Mouse (Mus musculus) embryonic facial prominence, embryonic 11.5 days (tissue): Measurements from ENCODE around the gene Rras2. TPM values are rescaled to one million over a fixed set of nuclear protein-coding genes. Genes with fewer than 3 reads are reported as not detected.

Experiments
- ATAC-seq: fragments of 200-750 bp; cut with Nextera tagmentation; replicated peaks from 2 replicates; pipeline ENCODE4 v1.8.0; 2017; ENCODE audit warnings: low read depth; ENCODE audit not compliant: insufficient number of reproducible peaks, low FRiP score, low TSS enrichment
- DNase-seq: peaks from one replicate; pipeline ENCODE4 v3.0.0-alpha.2; 2015; ENCODE audit warnings: low spot score
- H3K27ac ChIP-seq: fragments of 300-500 bp; sonication (generic); replicated peaks from 2 replicates; pipeline ENCODE4 v1.5.1; 2014; ENCODE audit warnings: mild to moderate bottlenecking, low read depth, low read length, control low read depth
- H3K27me3 ChIP-seq: fragments of 300-500 bp; sonication (generic); 2 replicates; pipeline ENCODE4 v1.6.1; 2014; ENCODE audit warnings: mild to moderate bottlenecking, low read length, moderate library complexity, mixed read lengths; ENCODE audit not compliant: control insufficient read depth, insufficient read depth
- H3K36me3 ChIP-seq: fragments of 300-500 bp; sonication (generic); replicated peaks from 2 replicates; pipeline ENCODE4 v1.6.1; 2014; ENCODE audit warnings: low read depth, mild to moderate bottlenecking, low read length, moderate library complexity, mixed read lengths; ENCODE audit not compliant: control insufficient read depth, insufficient read depth
- H3K4me1 ChIP-seq: fragments of 300-500 bp; sonication (generic); 2 replicates; pipeline ENCODE4 v1.6.1; 2014; ENCODE audit warnings: low read length, mixed read lengths; ENCODE audit not compliant: control insufficient read depth, insufficient read depth
- H3K4me2 ChIP-seq: fragments of 300-500 bp; sonication (generic); 2 replicates; pipeline ENCODE4 v1.6.1; 2014; ENCODE audit warnings: low read depth, mild to moderate bottlenecking, control low read depth, low read length, moderate library complexity
- H3K4me3 ChIP-seq: fragments of 300-500 bp; sonication (generic); 2 replicates; pipeline ENCODE4 v1.5.1; 2014; ENCODE audit warnings: low read depth, low read length, control low read depth
- H3K9ac ChIP-seq: fragments of 300-500 bp; sonication (generic); replicated peaks from 2 replicates; pipeline ENCODE4 v1.6.1; 2014; ENCODE audit warnings: mild to moderate bottlenecking, control low read depth, low read length
- H3K9me3 ChIP-seq: fragments of 300-500 bp; sonication (generic); replicated peaks from 2 replicates; pipeline ENCODE4 v1.6.1; 2016; ENCODE audit warnings: mild to moderate bottlenecking, low read length, inconsistent platforms, mixed read lengths; ENCODE audit not compliant: control insufficient read depth
- WGBS: fragments of 180-500 bp; shearing (Covaris S2); extraction: QIAGEN DNeasy Blood & Tissue Kit; methylation state at CpG from one replicate; pipeline ENCODE4 v1.1.7; 2014; 5-methylcytosine and 5-hydroxymethylcytosine counted together
- polyA plus RNA-seq: library from polyadenylated mRNA; unstranded; fragments of >200 nt; fragmentation: Nextera tagmentation; extraction: Ambion mirVana; gene quantifications from 2 replicates; pipeline ENCODE4 v1.2.1, GENCODE M21; 2014

Rras2 gene
- polyA plus RNA-seq, 1 experiment from 2014 or later: 32.2 TPM

DNA sequence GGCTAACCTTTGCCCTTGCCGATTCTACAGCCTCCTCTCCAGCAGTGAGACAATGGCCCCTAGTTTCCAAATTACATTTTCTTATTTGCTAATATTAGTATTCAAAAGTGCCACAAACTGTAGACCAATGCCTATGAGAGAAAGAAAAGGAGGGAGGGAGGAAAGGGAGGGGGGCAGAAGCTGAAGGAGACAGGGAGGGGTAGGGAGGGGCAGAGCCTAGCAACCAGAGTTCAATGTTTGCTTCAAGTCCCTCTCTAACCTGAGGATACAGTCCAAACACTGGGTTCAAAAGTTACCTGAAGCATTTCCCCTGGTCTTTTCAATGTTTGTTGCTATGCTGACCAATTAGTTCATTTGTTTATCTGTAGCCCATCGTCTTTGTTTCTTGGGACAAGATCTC, 7.1 kb downstream of the Rras2 start:
- no peak for ATAC-seq
- H3K27me3 ChIP-seq: no peaks in the 10 kb centered on the region
- 83% methylated on average over 2 of the region's 2 CpGs for WGBS
- no peaks in the 10 kb centered on the region for H3K4me1 ChIP-seq
- DNase-seq: no peak
- no peak overlapping the region for H3K9ac ChIP-seq
- H3K4me2 ChIP-seq: no peak overlapping the region
- no peak overlapping the region for H3K27ac ChIP-seq
- H3K4me3 ChIP-seq: no peak overlapping the region
- H3K36me3 ChIP-seq: no peaks in the 10 kb centered on the region
- H3K9me3 ChIP-seq: no peaks in the 10 kb centered on the region

DNA sequence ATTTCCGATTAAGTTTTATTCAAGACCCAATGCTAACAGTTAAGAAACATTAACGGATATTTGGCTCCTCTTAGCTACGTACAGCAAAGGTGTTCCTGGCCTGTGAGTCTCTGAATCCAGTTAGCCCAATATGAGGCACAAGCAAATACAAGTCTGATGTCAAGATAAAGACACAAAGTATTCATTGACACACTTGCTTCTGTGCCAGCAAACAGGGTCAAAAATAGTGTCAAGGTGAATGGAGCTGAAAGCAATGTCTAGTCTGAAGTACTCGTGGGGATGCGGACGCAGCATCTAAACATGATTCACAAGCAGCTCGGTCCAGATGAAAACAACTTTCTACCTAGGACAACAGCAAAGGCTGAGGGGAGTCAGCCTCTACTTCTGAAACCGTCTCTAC, 11.7 kb downstream of the Rras2 start:
- no peaks in the 10 kb centered on the region for H3K4me1 ChIP-seq
- no peak overlapping the region for H3K9ac ChIP-seq
- no peak for DNase-seq
- no peaks in the 10 kb centered on the region for H3K9me3 ChIP-seq
- H3K4me3 ChIP-seq: no peak overlapping the region
- no peak overlapping the region for H3K27ac ChIP-seq
- H3K36me3 ChIP-seq: no peaks in the 10 kb centered on the region
- 88% methylated on average over 8 of the region's 8 CpGs for WGBS
- H3K27me3 ChIP-seq: no peaks in the 10 kb centered on the region
- no peak overlapping the region for H3K4me2 ChIP-seq
- no peak for ATAC-seq

DNA sequence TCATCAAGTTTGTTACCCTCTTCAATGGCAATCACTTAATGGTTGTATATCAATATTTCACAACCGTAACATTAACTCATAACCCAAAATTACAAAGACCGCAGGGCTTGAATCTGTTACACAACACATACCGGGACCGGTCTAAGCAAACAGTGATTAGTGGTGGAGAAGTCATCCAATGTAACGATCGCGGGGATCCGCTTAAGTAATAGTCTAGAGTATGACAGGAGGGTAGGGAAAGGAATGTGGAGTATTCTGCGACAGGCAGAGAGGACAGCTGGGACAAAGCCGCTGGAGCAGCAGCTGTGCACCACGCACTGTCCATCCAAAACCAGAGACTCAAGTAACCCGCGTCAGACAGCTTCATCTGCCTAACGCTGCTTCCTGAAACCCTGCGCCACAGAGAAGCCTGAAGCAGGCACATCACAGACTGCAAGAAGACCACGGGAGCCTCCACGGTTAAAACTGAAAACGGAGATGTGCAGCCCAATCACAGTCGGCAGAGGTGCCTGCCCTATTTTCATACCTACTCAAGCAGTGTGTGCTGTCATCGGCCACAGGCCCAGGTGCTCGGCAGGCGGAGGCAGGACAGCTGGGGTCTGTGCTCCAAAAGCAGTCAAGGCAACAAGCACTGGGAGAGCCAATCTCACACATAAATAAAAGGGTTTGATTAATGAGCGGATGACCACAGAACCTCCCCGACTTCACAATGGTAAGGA, 13.8 kb downstream of the Rras2 start:
- 86% methylated on average over 24 of the region's 24 CpGs for WGBS

DNA sequence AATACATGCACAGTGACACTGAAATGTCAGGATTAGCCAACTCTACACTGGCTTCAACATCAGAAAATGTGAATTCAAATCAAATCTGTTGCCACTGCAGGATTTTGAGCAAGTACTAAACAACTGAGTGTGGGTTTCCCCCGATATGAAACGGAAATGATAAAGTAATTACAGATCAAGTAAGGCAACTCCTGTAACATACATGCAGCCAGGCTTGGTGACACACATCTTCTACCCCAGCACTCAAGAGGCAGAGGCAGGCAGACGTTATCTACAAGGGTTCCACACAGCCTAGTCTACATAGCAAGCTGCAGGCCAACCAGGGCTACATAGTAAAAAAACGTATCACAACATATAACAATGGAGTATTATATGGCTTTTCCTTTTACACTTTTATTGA, 14.4 kb downstream of the Rras2 start:
- no peaks in the 10 kb centered on the region for H3K4me1 ChIP-seq
- no peak overlapping the region for H3K4me3 ChIP-seq
- no peaks in the 10 kb centered on the region for H3K27me3 ChIP-seq
- no peaks in the 10 kb centered on the region for H3K9me3 ChIP-seq
- ATAC-seq: no peak
- no peak for DNase-seq
- no peak overlapping the region for H3K4me2 ChIP-seq
- no peak overlapping the region for H3K9ac ChIP-seq
- H3K36me3 ChIP-seq: no peaks in the 10 kb centered on the region
- WGBS: 84% methylated on average over 4 of the region's 4 CpGs
- H3K27ac ChIP-seq: no peak overlapping the region

More for the DNA sequence above, 13.8 kb downstream of the Rras2 start:
- DNase-seq (no peak), ATAC-seq (no peak)
- Histone ChIP-seq H3K4me3 (no peak overlapping the region), H3K9ac (no peak overlapping the region), H3K9me3 (no peaks in the 10 kb centered on the region), H3K27me3 (no peaks in the 10 kb centered on the region), H3K36me3 (no peaks in the 10 kb centered on the region), H3K4me1 (no peaks in the 10 kb centered on the region), H3K4me2 (no peak overlapping the region), H3K27ac (no peak overlapping the region)

DNA sequence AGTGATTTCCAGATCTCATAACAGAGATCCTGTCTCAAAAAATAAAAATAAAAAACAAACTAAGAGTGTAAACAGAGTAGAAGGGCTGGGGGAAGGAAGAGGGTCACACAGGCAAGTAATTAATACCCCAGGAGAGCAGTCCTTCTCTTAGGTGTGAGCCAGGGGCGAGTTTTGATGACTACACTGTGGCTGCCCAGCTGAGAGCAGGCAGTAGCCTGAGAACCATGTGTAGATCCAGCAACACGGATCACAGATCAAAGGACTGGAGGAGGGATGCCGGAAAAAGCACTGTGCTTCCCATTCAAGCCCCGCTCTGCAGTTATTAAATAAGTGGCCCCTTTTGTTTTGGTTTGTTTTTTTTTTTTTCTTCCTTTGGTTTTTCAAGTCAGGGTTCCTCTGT, 15.0 kb downstream of the Rras2 start:
- no peak for DNase-seq
- Histone ChIP-seq H3K9ac (no peak overlapping the region), H3K4me2 (no peak overlapping the region), H3K4me1 (no peaks in the 10 kb centered on the region), H3K27ac (no peak overlapping the region), H3K4me3 (no peak overlapping the region), H3K27me3 (no peaks in the 10 kb centered on the region), H3K36me3 (no peaks in the 10 kb centered on the region), H3K9me3 (no peaks in the 10 kb centered on the region)
- 47% methylated on average over 4 of the region's 4 CpGs for WGBS
- ATAC-seq: no peak

DNA sequence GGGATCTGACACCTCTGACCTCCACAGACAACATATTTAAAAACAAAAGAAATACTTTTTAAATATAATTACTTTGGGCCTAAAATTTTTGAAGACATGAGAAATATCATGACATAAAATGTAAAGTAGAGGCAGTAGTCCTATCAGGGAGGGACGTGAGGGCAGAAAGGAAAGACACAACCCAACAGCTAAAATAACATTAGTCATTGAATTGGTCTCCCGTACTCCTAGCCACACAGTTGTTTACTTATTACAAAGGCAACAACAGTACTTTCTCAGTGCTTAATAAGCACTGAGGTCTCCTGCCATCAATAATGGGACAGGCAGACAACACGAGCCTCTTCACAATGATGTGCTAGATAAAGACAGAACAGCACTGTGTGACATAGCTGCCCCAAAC, 16.2 kb downstream of the Rras2 start:
- no peak for ATAC-seq
- Histone ChIP-seq H3K4me2 (no peak overlapping the region), H3K4me3 (no peak overlapping the region), H3K9ac (no peak overlapping the region), H3K27me3 (no peaks in the 10 kb centered on the region), H3K4me1 (no peaks in the 10 kb centered on the region), H3K9me3 (no peaks in the 10 kb centered on the region), H3K27ac (no peak overlapping the region), H3K36me3 (no peaks in the 10 kb centered on the region)
- DNase-seq: no peak
- 61% methylated on average over 3 of the region's 3 CpGs for WGBS

DNA sequence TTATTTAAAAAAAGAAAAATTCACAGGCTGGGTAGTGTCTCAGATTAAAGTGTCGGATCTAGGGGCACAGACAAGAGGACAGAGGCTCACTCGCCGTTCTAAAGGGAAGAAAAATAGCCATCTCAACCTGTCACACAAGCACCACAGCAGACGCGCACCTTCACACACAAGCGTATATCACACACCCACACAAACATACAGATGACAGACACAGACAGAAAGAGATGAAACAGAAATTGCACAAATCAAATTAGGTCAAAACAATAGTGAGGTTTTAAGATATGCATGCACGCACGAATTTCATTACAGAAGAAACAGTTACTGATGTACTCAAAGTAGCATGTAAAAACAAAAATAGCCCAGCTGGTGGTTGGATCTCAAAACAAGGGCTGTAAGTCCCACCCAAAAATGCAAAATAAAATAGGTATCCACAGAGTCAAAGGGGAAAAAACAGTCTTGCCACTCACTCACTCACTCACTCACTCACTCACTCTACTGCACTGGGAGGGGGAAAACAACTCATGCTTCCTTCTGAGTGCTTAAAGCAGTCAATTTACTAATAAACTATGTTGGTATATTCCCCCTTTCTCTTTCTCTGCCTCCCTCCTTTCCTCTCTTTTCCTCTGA, 23.9 kb downstream of the Rras2 start:
- ATAC-seq (no peak), DNase-seq (no peak)
- no peaks in the 10 kb centered on the region for H3K36me3 ChIP-seq
- no peaks in the 10 kb centered on the region for H3K9me3 ChIP-seq
- H3K9ac ChIP-seq: no peak overlapping the region
- no peak overlapping the region for H3K4me3 ChIP-seq
- H3K27ac ChIP-seq: no peak overlapping the region
- H3K4me1 ChIP-seq: no peaks in the 10 kb centered on the region
- WGBS: 85% methylated on average over 8 of the region's 8 CpGs
- no peaks in the 10 kb centered on the region for H3K27me3 ChIP-seq
- no peak overlapping the region for H3K4me2 ChIP-seq

DNA sequence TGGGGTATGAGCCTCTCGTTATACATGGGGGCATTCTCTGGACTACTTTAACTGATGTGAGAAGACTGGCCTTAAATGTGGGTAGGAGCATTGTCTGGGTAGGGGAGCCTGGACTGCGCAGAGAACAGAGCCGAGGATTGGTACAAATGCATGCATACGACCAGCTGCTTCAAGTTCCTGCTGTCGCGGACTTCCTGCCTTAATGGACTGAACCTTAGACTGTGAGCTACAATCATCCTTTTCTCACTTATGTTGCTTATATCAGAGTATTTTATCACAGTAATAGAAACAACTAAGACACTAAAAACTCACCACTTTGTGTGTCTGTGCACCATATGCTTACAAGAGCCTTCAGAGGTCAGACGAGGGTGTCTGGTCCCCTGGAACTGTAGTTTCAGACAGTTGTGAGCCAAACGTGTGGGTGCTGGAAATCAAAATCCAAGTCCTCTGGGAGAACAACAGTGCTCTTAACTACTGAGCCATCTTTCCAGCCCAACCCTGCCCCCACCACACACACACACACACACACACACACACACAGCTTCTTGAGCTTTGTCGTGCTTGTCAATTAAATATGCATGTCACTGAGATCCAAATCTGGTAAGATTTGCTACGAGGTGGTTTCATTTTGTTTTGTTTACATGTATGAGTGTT, 26.6 kb downstream of the Rras2 start:
- Histone ChIP-seq H3K4me2 (no peak overlapping the region), H3K27me3 (no peaks in the 10 kb centered on the region), H3K9me3 (no peaks in the 10 kb centered on the region), H3K4me3 (no peak overlapping the region), H3K36me3 (no peaks in the 10 kb centered on the region), H3K9ac (no peak overlapping the region), H3K27ac (no peak overlapping the region), H3K4me1 (no peaks in the 10 kb centered on the region)
- ATAC-seq (no peak), DNase-seq (no peak)
- 70% methylated on average over 10 of the region's 10 CpGs for WGBS
